Mouse (Mus musculus) liver, embryonic 13.5 days (tissue): ENCODE measurements at regions not wholly inside any gene's neighbourhood (a gene's known extent, or its start where the extent isn't known, plus 50 kb on each side); places are given as distances from the start of the nearest gene placed in this dataset.

Source experiments
- ATAC-seq: fragments of 200-750 bp; cut with Nextera tagmentation; 2 replicates; pipeline ENCODE4 v1.8.0; 2017; ENCODE audit warnings: low read depth, mild to moderate bottlenecking, moderate number of reproducible peaks, moderate library complexity
- DNase-seq: peaks from one replicate; pipeline ENCODE4 v3.0.0; 2022
- H3K27ac ChIP-seq: fragments of 300-500 bp; sonication (generic); 2 replicates; pipeline ENCODE4 v1.5.1; 2015; ENCODE audit warnings: moderate library complexity, mild to moderate bottlenecking, inconsistent platforms
- H3K27me3 ChIP-seq: fragments of 300-500 bp; sonication (generic); 2 replicates; pipeline ENCODE4 v1.6.1; 2015; ENCODE audit warnings: mild to moderate bottlenecking, inconsistent platforms
- H3K36me3 ChIP-seq: fragments of 300-500 bp; sonication (generic); 2 replicates; pipeline ENCODE4 v1.6.1; 2015; ENCODE audit warnings: mild to moderate bottlenecking, inconsistent platforms
- H3K4me1 ChIP-seq: fragments of 300-500 bp; sonication (generic); replicated peaks from 2 replicates; pipeline ENCODE4 v1.6.1; 2015; ENCODE audit warnings: inconsistent platforms
- H3K4me2 ChIP-seq: fragments of 300-500 bp; sonication (generic); 2 replicates; pipeline ENCODE4 v1.6.1; 2015; ENCODE audit warnings: inconsistent platforms, mild to moderate bottlenecking, moderate library complexity
- H3K4me3 ChIP-seq: fragments of 300-500 bp; sonication (generic); replicated peaks from 2 replicates; pipeline ENCODE4 v1.5.1; 2015; ENCODE audit warnings: mild to moderate bottlenecking, inconsistent platforms
- H3K9ac ChIP-seq: fragments of 300-500 bp; sonication (generic); 2 replicates; pipeline ENCODE4 v1.6.1; 2015; ENCODE audit warnings: mild to moderate bottlenecking, inconsistent platforms
- H3K9me3 ChIP-seq: fragments of 300-500 bp; sonication (generic); replicated peaks from 2 replicates; pipeline ENCODE4 v1.6.1; 2016; ENCODE audit warnings: inconsistent platforms
- WGBS: fragments of 180-500 bp; shearing (Covaris S2); methylation state at CpG from one replicate; pipeline ENCODE4 v1.1.7; 2015; ENCODE audit not compliant: insufficient replicate concordance; 5-methylcytosine and 5-hydroxymethylcytosine counted together

GRCm38 (mm10) chr2:51013090-51013489 lies 135.8 kb downstream of the Rnd3 start:
- no peaks in the 10 kb centered on the region for H3K27me3 ChIP-seq
- no peaks in the 10 kb centered on the region for H3K4me1 ChIP-seq
- no peak overlapping the region for H3K4me3 ChIP-seq
- DNase-seq: no peak
- no peak overlapping the region for H3K9ac ChIP-seq
- 29% methylated on average over 2 of the region's 2 CpGs for WGBS
- no peaks in the 10 kb centered on the region for H3K36me3 ChIP-seq
- no peak overlapping the region for H3K4me2 ChIP-seq
- no peak for ATAC-seq
- no peaks in the 10 kb centered on the region for H3K9me3 ChIP-seq
- H3K27ac ChIP-seq: no peak overlapping the region

GRCm38 (mm10) chr2:51008251-51008533 lies 140.7 kb downstream of the Rnd3 start:
- Histone ChIP-seq H3K27me3 (no peaks in the 10 kb centered on the region), H3K27ac (no peak overlapping the region), H3K9me3 (no peaks in the 10 kb centered on the region), H3K4me3 (no peak overlapping the region), H3K9ac (no peak overlapping the region), H3K4me2 (no peak overlapping the region), H3K36me3 (no peaks in the 10 kb centered on the region), H3K4me1 (no peaks in the 10 kb centered on the region)
- no peak for DNase-seq
- ATAC-seq: no peak
- WGBS: 44% methylated on average over 2 of the region's 2 CpGs

- Histone ChIP-seq H3K4me1 (no peaks in the 10 kb centered on the region), H3K9ac (no peak overlapping the region), H3K27ac (no peak overlapping the region), H3K27me3 (no peaks in the 10 kb centered on the region), H3K9me3 (no peaks in the 10 kb centered on the region), H3K4me2 (no peak overlapping the region), H3K4me3 (no peak overlapping the region), H3K36me3 (no peaks in the 10 kb centered on the region)
- no peak for ATAC-seq
- DNase-seq: no peak
- 55% methylated on average over 11 of the region's 11 CpGs for WGBS
Measured at GRCm38 (mm10) chr2:51007409-51008250, 141.3 kb downstream of the Rnd3 start.

- 57% methylated on average over 3 of the region's 3 CpGs for WGBS
- H3K9me3 ChIP-seq: no peaks in the 10 kb centered on the region
- no peak overlapping the region for H3K9ac ChIP-seq
- DNase-seq (no peak), ATAC-seq (no peak)
- no peak overlapping the region for H3K4me3 ChIP-seq
- H3K4me2 ChIP-seq: no peak overlapping the region
- H3K27ac ChIP-seq: no peak overlapping the region
- H3K36me3 ChIP-seq: no peaks in the 10 kb centered on the region
- no peaks in the 10 kb centered on the region for H3K4me1 ChIP-seq
- H3K27me3 ChIP-seq: no peaks in the 10 kb centered on the region
Measured at GRCm38 (mm10) chr2:51006818-51007217, 142.1 kb downstream of the Rnd3 start.

DNA sequence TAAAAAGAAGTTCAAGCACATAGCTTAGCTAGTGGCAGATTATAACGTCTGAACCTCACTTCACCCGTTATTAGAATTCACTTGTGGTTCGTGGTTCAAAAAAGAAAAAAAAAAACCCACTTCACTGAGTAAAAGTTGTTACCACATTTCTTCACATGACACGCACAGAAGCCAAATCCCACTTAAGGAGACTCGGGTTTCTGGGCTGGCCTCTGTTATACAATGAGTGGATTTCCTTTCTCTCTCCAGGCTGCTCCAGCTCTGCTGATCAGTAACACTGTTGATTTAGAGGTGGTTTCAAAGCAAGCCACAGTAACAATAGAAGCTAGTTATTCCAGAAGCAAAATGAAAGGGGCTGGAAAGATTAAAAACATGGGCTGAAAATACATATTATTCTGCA lies 147.4 kb downstream of the Rnd3 start:
- Histone ChIP-seq H3K9ac (no peak overlapping the region), H3K27me3 (no peaks in the 10 kb centered on the region), H3K4me2 (no peak overlapping the region), H3K9me3 (no peaks in the 10 kb centered on the region), H3K4me3 (no peak overlapping the region), H3K36me3 (no peaks in the 10 kb centered on the region), H3K27ac (no peak overlapping the region), H3K4me1 (no peaks in the 10 kb centered on the region)
- 57% methylated on average over 5 of the region's 5 CpGs for WGBS
- ATAC-seq (no peak), DNase-seq (no peak)

- no peaks in the 10 kb centered on the region for H3K36me3 ChIP-seq
- no peak overlapping the region for H3K27ac ChIP-seq
- no peak overlapping the region for H3K4me3 ChIP-seq
- DNase-seq (no peak), ATAC-seq (no peak)
- H3K4me2 ChIP-seq: no peak overlapping the region
- no peaks in the 10 kb centered on the region for H3K4me1 ChIP-seq
- H3K9ac ChIP-seq: no peak overlapping the region
- H3K27me3 ChIP-seq: no peaks in the 10 kb centered on the region
- 63% methylated on average over 2 of the region's 2 CpGs for WGBS
- no peaks in the 10 kb centered on the region for H3K9me3 ChIP-seq
Measured at GRCm38 (mm10) chr2:50983883-50984410, 165.0 kb downstream of the Rnd3 start.

DNA sequence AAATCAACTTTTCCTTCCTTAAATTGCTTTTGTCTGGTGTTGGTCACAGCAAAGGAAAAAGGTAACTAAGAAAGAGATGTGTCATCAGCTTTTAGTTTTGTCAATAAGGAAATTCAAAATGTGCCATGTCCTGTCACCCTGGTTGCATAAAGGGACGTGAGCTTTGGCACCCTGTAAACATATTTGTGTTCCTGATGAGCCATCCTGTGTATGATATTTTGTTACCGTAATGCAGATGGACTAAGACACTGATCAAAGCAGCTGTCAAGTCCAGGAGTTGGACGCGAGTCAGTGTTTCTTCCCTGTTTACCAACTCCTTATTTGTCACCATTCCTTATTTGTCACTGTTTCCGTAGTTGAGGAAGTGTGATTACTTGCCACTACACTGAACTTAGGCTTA lies 166.3 kb downstream of the Rnd3 start:
- no peak for ATAC-seq
- WGBS: 62% methylated on average over 5 of the region's 5 CpGs
- Histone ChIP-seq H3K27me3 (no peaks in the 10 kb centered on the region), H3K9ac (no peak overlapping the region), H3K4me2 (no peak overlapping the region), H3K4me1 (no peaks in the 10 kb centered on the region), H3K9me3 (no peaks in the 10 kb centered on the region), H3K4me3 (no peak overlapping the region), H3K36me3 (no peaks in the 10 kb centered on the region), H3K27ac (no peak overlapping the region)
- DNase-seq: no peak

- H3K4me2 ChIP-seq: no peak overlapping the region
- DNase-seq (no peak), ATAC-seq (no peak)
- no peak overlapping the region for H3K27ac ChIP-seq
- no peaks in the 10 kb centered on the region for H3K4me1 ChIP-seq
- H3K4me3 ChIP-seq: no peak overlapping the region
- H3K9ac ChIP-seq: no peak overlapping the region
- no peaks in the 10 kb centered on the region for H3K9me3 ChIP-seq
- H3K27me3 ChIP-seq: no peaks in the 10 kb centered on the region
- H3K36me3 ChIP-seq: no peaks in the 10 kb centered on the region
- 14% methylated on average over 1 of the region's 1 CpGs for whole genome bisulfite sequencing
Measured at GRCm38 (mm10) chr2:50978356-50978755, 170.6 kb downstream of the Rnd3 start.

- Histone ChIP-seq H3K27me3 (no peaks in the 10 kb centered on the region), H3K9me3 (no peaks in the 10 kb centered on the region), H3K9ac (no peak overlapping the region), H3K36me3 (no peaks in the 10 kb centered on the region), H3K4me3 (no peak overlapping the region), H3K4me1 (no peaks in the 10 kb centered on the region), H3K4me2 (no peak overlapping the region), H3K27ac (no peak overlapping the region)
- ATAC-seq (no peak), DNase-seq (no peak)
- 32% methylated on average over 14 of the region's 14 CpGs for WGBS
Measured at GRCm38 (mm10) chr2:50971131-50971825, 177.6 kb downstream of the Rnd3 start.

DNA sequence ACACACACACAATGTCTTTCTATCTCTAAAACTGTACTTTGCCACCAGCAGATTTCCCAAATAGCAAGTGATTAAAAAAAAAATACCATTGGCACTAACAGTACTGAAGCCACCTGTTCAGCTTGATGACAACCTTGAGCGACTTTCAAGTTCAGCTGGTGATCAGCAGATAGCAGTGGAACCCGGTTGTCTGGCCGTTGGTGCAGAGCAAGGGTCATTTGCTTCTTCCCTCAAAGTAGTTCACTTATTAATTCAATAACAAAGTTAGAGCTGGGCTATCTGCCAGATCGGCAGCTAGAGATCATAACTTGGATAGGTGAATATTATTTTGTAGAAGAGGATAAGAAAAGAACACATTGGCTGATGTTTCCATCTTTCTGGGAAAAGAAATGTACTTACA lies 180.5 kb downstream of the Rnd3 start:
- DNase-seq: no peak
- WGBS: 67% methylated on average over 4 of the region's 4 CpGs
- H3K9ac ChIP-seq: no peak overlapping the region

GRCm38 (mm10) chr2:50967826-50968225 lies 181.1 kb downstream of the Rnd3 start:
- no peaks in the 10 kb centered on the region for H3K36me3 ChIP-seq
- H3K4me3 ChIP-seq: no peak overlapping the region
- no peak for DNase-seq
- ATAC-seq: no peak
- 58% methylated on average over 4 of the region's 4 CpGs for WGBS
- H3K4me2 ChIP-seq: no peak overlapping the region
- no peaks in the 10 kb centered on the region for H3K4me1 ChIP-seq
- no peaks in the 10 kb centered on the region for H3K27me3 ChIP-seq
- no peaks in the 10 kb centered on the region for H3K9me3 ChIP-seq
- H3K9ac ChIP-seq: no peak overlapping the region
- no peak overlapping the region for H3K27ac ChIP-seq

More for the DNA sequence above, 180.5 kb downstream of the Rnd3 start:
- H3K4me2 ChIP-seq: no peak overlapping the region
- no peaks in the 10 kb centered on the region for H3K4me1 ChIP-seq
- H3K27ac ChIP-seq: no peak overlapping the region
- H3K36me3 ChIP-seq: no peaks in the 10 kb centered on the region
- no peaks in the 10 kb centered on the region for H3K9me3 ChIP-seq
- no peak for ATAC-seq
- H3K4me3 ChIP-seq: no peak overlapping the region
- H3K27me3 ChIP-seq: no peaks in the 10 kb centered on the region

GRCm38 (mm10) chr2:50967133-50967532 lies 181.8 kb downstream of the Rnd3 start:
- H3K4me3 ChIP-seq: no peak overlapping the region
- no peaks in the 10 kb centered on the region for H3K27me3 ChIP-seq
- no peak overlapping the region for H3K27ac ChIP-seq
- no peak overlapping the region for H3K9ac ChIP-seq
- ATAC-seq (no peak), DNase-seq (no peak)
- no peaks in the 10 kb centered on the region for H3K36me3 ChIP-seq
- no peaks in the 10 kb centered on the region for H3K9me3 ChIP-seq
- no peak overlapping the region for H3K4me2 ChIP-seq
- no peaks in the 10 kb centered on the region for H3K4me1 ChIP-seq
- 57% methylated on average over 4 of the region's 4 CpGs for WGBS
